Mouse (Mus musculus) retina, adult 2 months (tissue): ENCODE measurements around the gene 2310039H08Rik.
A peak's percentile ranks its signal among the peaks of the same experiment; 100 is the strongest.
"Not testable (repeated sequence)": the region's sequence is repeated elsewhere in the genome, so short reads cannot be mapped to it uniquely, and the experiment has no call there.

Experiments used
- DNase-seq: peaks from one replicate; pipeline ENCODE4 v3.0.0-alpha.2; 2012; ENCODE audit warnings: low read depth, low spot score

The 2310039H08Rik gene

DNA sequence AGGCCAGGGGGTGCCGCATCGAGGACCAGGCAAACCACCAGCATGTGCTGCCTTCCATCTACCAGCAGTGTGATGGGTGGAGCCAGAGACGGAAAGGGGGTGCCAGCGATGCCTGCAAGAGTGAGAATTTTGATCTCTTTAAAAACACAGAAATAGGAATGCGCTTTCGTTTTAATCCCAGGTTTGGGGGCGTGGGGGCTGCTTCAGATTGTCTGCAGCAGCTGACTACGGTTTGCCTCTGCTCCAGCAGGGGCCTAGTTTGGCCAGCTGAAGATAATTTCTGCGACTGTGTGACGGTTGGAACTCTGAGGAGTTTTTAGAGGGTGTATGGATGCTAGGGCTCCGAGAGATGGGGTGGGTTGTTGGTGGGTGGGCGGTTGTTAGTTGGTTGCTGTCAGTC lies 13.7 kb upstream of the 2310039H08Rik start:
- DNase-seq, result no peak

DNA sequence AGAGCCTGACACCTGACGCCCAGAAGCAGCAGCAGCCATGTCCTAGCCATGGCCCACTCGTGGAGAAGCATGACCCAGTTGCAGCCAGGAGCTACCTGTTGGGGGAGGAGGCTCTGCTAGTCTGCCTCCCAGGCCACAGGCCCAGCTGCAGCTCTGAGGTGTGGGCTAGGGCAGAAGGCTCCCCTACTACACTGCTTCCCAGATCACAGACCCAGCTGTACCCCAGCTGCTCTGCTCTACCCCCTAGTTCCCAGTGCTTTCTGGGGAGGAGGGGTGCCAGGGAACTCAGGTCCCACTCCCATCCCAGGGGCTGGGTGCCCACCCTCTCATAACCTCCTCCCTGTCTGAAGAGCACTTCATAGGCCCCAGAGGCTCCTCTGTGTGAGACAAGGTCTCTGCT lies 8.9 kb upstream of the 2310039H08Rik start, which contains the start of gene Ptcra:
Gene Ptcra (minus strand): TSS at position 169 of the 400 bp plus-strand sequence.
- DNase-seq, result no peak

GRCm38 (mm10) chr17:46764916-46765315 lies 7.5 kb upstream of the 2310039H08Rik start:
- not testable (repeated sequence) for DNase-seq

- DNase-seq, result no peak
Measured at GRCm38 (mm10) chr17:46767868-46768267, 4.6 kb upstream of the 2310039H08Rik start.

DNA sequence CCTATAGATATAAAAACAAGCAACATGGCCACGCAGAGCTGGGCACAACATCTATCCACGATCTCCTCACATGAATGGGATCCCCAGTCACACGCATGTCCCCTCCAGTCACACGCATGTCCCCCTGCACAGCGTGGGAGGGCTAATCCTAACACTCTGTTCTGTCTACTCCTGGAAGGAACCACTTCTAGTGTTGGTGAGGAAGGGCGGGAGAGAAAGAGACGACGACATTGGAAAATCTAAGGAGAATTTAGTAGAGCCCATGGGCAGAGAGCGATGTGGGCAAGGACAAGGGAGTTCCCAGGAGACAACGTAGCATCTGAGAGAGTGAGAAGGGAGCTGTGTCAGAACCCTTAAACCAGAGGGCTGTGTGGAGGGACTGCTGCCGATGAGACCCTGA lies 1.9 kb upstream of the 2310039H08Rik start:
- DNase-seq, result no peak

- no peak for DNase-seq
Measured at GRCm38 (mm10) chr17:46771025-46771424, 1.4 kb upstream of the 2310039H08Rik start.

DNA sequence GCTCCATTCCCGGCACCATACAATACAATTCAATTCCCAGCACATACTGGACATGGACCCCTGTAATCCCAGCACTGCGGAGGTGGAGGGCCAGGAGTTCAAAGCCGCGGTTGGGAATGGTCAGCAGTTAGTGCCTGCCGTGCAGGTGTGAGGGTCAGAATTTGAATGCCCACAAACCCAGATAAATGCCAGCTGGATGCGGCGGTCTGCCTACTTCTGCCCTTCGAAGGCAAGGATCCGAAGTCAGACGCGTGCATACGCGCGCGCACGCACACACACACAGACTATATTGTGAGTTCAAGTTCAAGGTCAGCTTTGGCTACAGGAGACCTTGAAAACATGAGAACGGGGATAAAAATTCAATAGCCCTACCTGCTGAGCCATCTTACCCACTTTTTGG lies 819 bp upstream of the 2310039H08Rik start:
- no peak for DNase-seq

GRCm38 (mm10) chr17:46772038-46772403 lies 414 bp upstream of the 2310039H08Rik start:
- no peak for DNase-seq

GRCm38 (mm10) chr17:46773278-46774130 lies 1.1 kb downstream of the 2310039H08Rik start:
- DNase-seq, result no peak

DNA sequence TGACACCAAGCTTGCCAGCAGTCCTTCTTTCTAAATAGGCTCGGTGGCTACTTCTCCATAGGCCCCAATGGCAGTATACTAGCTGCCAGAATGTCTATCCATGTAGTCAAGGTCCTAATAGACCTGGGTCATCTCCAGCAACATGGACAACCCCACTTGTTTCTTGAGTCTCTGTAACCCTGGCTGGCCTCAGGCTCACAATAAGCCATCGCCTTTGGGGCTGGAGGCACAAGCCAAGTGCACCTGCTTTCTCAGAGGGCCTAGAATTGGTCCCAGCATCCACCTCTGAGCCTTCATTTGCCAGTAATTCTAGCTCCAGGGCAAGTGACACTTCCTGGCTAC lies 1.7 kb downstream of the 2310039H08Rik start:
- no peak for DNase-seq

GRCm38 (mm10) chr17:46775070-46775469 lies 2.6 kb downstream of the 2310039H08Rik start:
- DNase-seq, result no peak

- DNase-seq, result no peak
Measured at GRCm38 (mm10) chr17:46776087-46776486, 3.7 kb downstream of the 2310039H08Rik start.

DNA sequence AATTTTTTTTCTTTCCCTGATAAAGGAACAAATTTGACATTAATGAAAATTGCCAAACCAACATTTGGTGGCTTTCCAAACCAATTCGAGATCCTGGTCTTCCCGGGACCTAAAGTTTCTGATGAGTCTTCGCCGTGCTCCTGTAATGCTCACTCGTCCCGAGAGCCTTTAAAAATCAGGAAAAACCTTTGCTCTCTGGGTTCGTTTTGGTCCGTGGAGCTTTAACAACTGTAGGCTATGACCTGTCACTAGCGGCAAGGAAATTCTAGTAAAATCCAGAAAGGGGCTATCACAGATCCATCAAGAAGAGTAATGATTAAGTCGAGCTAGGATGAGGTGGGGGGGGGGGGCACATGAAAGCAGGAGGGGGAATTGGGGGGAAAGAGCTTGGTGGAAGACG lies 9.4 kb downstream of the 2310039H08Rik start:
- no peak for DNase-seq

DNA sequence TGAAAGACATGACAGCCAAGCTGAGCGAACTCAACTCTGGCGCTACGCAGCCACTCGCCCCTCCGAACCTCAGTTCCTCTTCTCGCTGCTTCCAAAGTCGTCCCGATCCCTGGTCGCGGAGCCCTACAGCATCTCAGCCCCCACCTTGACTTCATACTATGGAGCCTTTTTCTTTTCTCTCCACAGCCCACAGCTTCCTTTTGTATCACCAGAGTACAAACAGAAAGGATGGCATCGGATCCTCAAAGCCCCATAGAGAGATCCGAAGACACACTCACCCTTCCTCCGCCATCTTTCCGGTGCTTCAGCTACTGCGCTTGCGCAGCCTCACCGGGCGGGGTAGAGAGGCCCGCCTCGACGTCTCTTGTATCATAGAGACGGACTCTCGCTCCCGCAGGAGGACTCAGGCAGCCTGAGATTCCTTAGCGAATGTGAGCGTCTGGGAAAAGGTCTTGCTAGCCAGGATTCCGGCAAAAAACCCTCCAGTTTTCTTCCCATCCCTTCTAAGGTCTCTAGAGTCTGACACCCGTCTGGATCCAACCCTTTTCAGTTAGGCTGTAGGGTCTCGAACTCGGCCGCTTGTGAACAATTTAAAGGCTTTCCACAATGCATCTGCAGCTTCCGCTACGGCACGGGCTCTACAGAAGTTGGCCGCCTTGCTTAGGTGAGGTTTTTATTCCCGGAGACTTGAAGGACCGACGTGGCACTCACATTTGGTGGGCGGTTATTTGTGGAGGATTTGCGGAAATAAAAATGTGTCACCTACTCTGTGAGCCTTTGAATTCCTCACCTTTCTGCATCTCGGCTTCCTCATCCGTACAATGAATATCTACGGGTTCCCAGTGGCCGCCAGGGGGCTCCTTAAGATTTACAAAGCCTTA lies 10.1 kb downstream of the 2310039H08Rik start, which contains the start of gene Rpl7l1:
Gene Rpl7l1 (minus strand): TSS at position 332 of the 881 bp plus-strand sequence.
- DNase-seq, result peak; percentile 85

DNA sequence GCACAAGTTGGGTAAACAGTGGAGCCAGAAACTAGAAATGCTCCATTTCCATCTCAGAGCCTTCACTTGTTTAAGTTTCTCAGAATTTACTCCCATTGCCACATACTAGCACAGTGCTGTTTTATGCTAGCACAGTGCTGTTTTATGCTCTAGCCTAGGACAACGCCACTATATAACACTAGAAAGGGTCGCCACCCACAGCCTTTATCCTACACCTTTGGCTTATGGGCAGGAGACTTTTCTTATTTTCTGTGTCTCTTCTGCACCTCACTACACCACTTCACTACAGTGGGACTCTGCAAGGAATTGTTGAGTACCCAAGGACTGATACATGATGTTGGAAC lies 10.8 kb downstream of the 2310039H08Rik start:
- DNase-seq, result no peak

GRCm38 (mm10) chr17:46786952-46787351 lies 14.5 kb downstream of the 2310039H08Rik start:
- no peak for DNase-seq

DNA sequence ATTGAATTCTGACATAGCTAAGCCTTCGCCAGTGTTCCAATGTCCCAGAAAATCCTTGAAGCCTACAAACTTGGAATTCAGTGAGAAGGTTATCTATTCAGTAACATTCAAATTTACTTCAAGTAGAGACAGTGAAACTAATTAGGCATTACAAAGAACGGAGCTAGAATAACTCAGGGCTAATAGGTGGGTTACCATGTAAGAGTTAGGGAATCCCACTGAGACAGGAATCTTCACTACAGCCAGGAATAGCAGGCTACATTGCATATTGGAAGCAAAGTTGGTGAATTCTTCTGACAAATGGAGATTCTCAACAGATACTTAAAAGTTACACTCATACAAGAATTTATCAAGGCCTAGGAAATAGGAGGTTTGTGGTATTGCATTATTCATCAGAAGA lies 15.5 kb downstream of the 2310039H08Rik start:
- not testable (repeated sequence) for DNase-seq

- no peak for DNase-seq
Measured at GRCm38 (mm10) chr17:46792963-46793362, 20.5 kb downstream of the 2310039H08Rik start.

DNA sequence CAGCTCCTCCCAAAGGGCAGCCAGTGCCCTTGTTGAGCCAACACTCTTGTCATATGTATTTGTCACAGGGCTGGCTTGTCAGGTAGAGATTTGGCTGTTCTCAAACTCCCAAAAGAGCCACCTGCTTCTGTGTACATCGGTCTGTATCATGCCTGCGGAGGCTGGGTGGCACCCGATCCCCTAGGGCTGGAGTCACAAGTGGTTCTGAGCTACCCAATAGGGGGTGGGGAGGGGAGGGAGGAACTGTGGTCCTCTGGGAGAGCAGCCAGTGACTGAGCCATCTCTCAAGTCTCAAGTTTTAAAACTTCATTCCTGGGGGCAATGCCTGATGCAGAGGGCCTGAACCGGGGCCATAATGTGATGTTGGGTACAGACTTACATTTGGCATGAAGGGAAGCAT lies 24.3 kb downstream of the 2310039H08Rik start:
- DNase-seq, result no peak

DNA sequence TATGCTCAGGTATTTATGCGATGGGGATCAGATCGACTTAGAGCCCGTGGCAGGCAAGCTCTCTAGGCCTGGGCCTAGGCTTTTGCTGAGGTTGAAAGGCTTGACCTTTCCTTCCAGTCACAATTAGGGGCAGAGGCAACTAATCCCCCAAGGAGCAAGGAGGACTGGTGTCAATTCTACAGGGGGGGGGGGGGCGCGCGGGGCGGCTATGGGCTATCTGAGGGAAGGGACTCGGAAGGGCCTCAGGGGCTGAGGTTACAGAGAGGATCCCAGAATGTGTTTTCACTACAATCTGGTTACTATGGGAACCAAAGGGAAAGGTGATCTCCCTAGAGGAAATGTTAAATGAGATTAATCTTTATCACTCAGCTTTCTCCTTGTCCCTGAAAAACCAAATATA lies 25.0 kb downstream of the 2310039H08Rik start:
- DNase-seq, result no peak

GRCm38 (mm10) chr17:46799680-46800079 lies 27.2 kb downstream of the 2310039H08Rik start:
- DNase-seq, result no peak

- DNase-seq, result no peak
Measured at GRCm38 (mm10) chr17:46801761-46802160, 29.3 kb downstream of the 2310039H08Rik start.

DNA sequence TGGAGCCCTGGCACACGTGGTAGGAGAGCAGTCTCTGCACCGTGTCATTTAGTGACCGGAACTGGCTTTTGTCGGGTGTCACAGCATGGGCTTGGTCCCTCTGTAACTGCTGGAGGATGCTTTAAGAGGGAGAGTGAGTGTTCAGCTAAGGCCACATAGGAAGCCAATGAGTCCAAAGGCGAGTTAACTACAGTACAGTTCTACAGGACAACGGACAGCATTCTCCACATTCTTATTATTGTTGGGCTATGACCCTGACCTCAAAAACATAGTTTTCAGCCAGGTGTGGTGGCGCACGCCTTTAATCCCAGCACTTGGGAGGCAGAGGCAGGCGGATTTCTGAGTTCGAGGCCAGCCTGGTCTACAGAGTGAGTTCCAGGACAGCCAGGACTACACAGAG lies 35.9 kb downstream of the 2310039H08Rik start:
- DNase-seq, result no peak
